Mouse (Mus musculus): ENCODE measurements at regions not wholly inside any gene's neighbourhood (a gene's known extent, or its start where the extent isn't known, plus 50 kb on each side); places are given as distances from the start of the nearest gene placed in this dataset.

DNA sequence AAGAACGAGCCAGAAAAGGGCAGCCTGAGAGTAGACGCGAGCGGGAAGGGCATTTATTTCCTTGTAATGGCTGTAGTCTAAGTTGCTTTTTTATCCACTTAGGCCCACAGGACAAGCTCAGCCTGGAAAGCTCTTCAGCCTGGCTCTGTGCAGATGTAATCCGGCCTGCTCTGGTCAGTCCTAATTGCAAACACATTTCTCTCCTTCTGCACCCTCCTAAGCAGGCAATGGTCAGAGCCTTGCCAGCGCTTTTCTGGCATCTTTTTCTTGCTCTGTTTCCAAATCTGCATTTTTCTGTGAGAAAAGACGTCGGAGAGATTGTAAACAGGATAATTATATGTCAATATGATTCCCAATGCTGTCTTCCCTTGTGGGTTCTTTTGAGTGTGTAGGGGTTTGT, 224.3 kb upstream of the Tank start:
- DNase-seq (ENCODE audit: low read depth, low spot score): no peak

DNA sequence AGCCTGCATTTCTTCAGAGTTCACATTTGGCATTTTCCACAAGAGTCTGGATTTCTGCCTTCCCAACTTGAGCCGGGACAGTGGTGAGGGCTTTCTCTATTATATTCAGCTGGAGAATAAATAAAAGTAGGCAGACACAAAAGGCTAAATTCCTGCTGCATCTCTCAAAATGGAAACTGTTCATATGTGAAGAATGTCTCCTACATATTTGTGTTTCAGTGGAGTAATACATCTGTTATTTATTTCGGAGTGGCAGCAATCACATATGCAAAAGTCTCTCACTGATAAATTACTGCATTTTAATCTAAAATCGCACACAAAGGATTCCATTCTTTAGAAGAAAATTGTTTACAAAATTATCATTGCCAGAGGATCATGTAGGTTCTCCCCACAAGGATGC, 230.9 kb upstream of the Tank start:
- DNase-seq (ENCODE audit: low read depth, low spot score): no peak

DNA sequence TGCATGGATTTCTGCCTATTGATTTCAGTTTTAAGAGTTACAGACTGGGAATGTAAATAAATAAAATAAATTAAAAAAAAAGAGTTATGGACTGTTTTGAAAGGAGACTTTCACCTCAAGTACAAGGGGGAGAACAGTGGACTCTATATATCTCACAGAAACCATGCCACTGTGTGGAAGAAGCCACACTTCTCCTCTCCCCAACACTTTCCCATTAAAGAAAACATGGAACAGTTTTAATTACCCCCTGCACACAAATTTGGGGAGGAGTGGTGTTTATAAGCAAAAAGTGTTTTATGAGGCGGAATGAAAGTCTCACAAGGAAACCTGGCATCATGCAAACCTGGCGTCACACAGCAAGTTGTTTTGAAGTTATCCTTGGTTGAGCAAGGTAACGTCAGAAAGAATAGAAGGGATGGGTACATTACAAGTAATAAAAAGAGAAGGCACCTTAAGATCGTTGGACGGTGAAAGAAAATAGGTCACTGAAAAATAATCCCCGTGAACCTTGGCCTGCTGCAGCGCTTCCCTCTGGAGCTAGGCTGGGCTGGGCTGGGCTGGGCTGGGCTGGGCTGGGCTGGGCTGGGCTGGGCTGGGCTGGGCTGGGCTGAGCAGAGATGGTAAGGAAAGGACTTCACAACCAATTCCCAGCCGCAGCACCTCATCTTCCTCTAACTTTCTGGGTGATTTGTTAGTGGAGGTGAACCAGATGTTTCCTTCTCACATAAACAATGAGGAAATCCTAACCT, 232.2 kb upstream of the Tank start:
- no peak for DNase-seq (ENCODE audit: low read depth, low spot score)

DNA sequence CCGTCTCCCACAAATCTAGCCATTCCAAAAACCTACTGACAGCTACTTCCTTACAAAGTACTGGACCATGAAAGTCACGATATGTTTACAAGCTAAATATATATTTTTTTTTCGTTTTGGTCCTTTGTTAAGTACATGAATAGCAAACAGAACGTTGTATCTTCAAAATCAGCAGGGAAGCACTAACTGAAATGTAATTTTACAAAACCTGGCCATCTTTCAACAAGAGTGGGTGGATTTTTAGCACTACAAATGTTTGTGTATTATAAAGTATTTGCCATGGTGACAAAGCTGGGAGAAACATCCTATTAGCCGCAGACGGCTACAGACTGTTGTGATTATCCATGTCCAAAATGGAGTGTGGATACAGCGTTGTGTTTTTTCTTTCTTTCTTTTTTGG, 233.1 kb upstream of the Tank start:
- DNase-seq (ENCODE audit: low read depth, low spot score): no peak

DNA sequence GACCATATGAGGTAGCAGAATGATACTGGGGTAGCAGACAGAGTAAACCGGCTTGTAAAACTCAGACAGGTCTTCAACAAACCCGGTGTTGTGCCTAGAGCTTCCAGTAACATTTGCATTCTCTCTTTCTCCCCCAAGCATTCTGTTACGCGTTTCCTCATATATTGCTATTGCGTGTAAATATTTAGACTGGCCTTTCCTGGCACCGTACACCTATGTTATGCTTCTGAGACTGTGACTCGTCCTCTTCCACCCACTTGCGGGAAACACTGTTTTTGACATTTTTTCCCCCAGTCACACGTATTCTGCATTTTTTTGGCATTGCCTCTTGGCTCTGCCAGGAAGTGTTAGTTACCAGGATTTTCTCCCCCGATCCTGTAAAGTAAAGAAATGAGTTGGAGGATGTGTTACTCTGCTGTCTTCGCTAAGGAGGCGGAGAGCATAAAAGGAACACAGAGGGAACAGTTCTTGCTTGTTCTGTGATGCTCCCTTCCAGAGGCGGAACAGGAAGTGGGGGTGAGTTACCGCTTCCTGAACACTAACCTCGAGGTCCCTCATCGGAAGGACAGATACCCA, 233.7 kb upstream of the Tank start:
- DNase-seq (ENCODE audit: low read depth, low spot score): no peak

DNA sequence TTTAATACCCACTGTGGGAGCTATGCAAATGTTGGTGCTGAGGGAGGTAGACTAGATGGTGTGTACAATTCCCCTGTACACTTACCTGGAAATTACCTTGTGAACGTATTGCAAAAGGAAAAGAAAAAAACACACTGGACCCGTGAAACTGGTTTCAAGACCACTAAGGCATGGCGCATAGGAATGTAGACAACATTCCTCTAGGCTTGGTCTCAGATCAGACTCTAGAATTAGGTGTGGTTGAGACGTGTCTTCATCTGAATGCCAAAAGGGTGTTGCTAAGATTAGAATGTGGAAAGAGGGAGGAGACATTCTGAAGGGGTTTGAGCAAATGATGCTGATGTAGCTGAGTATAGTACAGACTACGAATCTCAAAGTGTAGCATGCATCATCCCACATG, 237.1 kb upstream of the Tank start:
- DNase-seq (ENCODE audit: low read depth, low spot score): no peak

DNA sequence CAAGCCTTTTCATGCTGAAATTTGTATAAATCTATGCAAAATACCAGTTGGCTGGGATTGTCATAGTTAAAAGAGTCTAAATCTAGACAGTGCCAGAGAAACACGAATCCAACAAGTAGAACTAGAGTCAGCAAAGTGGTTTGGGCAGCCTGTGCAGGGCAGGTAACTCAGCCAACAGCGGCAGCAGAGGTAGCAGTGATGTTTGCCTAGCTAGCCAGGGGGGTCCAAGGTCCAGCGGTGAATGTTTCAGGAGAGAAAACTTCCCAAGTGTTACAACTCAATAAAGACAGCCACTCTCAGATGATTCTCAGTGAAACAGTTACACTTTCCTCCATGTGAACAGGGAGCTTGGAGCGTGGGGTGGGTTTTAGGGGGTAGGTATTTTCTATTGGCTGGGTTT, 259.2 kb upstream of the Tank start:
- DNase-seq (ENCODE audit: low read depth, low spot score): no peak

DNA sequence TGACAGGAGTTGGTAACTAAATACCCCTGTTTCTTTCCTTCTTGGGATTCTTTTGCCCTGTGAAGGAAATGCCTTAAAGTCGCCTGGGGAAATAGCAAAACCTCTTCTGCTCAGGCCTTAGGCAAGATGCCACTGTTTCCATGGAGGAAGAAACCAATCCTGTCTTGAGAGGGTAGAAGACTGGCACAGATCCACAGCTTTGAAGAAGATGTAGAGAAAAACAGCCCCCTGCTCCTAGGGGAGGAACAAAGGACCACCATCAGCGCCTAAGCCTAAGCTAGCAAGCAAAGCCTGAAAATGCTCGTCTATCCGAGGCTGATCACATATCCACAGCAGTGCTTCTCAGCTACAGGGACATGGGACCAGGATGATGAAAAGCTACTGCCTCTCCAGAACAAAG, 268.0 kb upstream of the Tank start:
- no peak for DNase-seq (ENCODE audit: low read depth, low spot score)

DNA sequence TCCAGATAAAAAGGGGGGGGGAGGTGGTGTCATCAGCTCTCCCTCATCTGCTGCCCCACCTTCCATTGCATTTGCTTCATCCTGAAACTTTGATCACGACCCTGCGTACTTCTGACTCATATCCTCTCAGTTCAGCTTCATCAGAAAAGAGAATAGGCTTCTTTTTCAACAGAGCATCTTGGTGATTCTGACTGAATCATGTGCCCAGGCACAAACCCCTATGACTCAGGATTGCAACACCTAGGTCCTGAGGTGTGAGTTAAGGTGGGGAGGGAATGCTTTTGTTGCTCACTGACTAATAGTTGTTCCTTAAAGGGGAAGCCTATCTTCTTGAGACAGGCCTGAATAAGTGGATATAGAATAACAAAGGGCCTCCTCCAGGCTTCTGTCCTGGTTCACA, 269.2 kb upstream of the Tank start:
- DNase-seq (ENCODE audit: low read depth, low spot score): no peak

DNA sequence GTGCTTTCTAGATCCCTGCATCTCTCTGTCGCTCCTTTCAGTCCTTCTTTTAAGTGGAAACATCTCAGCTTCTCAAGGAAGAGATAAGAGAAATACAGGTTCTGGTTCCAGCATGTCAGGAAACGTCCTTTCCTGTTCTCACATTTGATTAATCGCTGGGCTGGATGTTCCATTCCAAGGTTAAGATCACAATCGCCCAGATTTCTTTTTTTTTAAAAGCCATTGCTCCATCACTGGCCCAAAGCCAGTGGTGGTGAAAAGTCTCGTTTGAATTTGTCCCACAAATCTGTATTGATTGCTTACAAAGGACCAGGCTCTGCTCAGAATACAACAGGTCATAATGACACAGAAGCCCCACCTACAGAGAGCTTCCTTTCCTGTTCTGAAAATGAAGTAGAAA, 281.2 kb upstream of the Tank start:
- no peak for DNase-seq (ENCODE audit: low read depth, low spot score)

DNA sequence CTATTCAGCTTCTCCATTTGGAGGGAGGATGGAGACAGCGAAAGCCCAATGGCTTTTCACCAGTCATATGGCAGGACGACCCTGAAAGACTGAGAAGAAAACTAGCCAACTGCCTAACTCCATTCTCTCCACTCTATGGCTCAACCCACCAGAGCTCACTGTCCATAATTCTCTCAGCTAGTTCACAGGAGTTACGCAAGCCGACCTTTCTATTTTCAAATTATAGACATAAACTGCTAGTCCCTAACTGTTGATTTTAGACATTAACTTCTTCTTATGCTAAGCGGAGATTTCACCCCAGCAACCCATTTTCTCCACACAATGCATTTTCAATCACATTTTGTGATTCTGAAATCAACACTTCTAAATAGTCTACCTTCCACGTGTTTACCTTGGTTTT, 281.8 kb upstream of the Tank start:
- no peak for DNase-seq (ENCODE audit: low read depth, low spot score)

DNA sequence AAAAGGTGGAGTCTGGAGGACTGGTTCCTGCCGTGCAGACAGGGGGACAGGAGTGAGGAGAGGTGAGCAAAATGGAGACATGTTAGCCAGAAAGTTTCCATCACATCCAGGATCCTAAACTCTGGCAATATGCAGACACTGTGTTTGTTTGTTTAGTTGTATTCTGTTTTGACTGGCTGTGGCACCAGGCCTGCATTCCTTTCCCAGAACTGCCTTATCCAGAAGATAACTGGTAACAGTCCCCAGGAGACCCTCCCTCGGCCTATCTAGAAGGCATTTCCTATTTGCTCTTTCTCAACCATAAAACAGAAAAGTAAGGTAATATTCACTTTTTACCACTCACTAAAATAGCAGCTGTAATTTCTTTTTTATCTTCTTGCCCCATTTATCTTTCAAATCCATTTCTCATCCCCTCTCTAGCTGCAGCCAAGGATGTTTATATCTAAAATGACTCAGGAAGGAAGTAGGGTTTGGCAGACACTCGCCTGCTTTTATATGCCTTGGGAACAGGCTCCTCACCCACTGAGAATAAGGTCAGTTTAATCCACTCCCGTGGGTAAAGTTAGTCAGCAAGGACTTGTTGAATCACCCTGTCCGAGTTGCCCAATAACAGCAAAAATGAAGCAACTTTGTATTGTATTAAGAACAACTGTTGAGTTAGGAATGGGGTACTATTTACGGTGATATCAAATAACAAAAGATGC, 283.0 kb upstream of the Tank start:
- no peak for DNase-seq (ENCODE audit: low read depth, low spot score)

DNA sequence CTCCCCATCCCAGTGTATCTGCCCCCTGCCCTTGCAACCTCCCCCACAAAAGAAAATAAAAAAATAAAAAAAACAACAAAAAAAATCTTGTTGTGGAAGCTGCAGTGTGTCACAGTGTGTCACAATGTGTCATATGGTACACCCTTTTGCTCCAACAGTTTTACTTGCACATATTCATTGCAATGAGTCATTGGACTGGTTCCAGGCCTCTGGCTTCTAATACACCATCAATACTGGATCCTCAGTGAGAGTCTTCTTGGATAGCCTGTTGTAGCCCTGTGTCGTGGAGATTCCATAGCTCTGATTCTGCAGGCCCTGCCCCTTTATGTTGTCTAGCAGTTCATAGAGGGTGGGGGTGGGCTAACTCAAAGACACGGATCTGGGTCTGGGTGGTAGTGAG, 290.1 kb upstream of the Tank start:
- no peak for DNase-seq (ENCODE audit: low read depth, low spot score)

DNA sequence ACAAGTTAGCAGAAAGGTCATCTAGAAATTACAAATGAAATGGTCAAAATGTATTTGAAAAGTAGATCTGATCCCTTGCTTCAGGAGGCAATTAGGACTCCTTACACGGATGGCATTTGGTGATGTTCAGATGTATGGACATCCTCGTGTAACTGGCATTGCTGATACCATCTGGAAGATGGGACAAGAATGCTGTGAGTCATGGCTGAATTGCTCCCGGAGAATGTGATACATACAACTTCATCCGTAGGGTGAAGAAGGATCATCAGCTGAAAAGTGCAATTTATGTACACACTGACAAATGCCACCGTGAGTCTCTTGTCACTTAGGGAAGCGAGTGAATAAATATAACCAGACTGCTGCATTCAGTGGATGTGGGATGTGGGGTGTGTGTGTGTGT, 293.7 kb upstream of the Tank start:
- DNase-seq (ENCODE audit: low read depth, low spot score): no peak

DNA sequence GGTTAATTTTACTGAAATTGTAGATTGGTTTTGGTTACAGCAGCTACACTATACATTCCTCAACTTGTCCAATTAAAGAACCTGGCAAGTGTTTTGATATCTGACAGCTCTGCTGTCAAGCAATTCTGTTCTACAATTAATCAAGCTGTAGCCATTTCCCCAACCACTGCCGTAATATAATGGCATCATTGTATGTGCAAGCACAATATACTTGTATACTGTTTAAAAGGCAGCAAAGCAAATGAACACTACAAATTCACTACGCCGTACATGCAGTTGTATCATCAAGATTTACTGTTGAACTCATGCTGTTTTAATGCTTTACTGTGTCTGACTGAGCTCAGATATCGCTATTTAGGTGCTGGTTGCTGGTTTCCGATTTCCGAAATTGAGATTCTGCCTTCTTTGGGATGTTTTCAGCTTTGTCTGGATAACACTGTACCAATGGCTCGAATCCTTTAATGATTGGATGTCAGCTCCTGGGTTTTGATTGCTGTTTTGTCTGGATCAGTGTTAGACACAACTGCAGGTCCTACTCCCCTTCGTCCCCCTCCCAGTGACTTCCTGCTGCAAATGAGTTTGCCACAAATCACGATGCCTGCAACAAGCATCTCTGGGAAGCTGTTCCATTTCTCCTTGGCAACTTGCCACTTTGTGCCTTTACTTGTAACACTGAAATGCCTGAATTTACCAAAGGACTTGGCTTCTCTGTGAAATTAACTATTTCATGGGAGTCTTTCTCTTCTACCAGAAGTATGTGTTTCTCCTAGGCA, 294.4 kb upstream of the Tank start:
- DNase-seq (ENCODE audit: low read depth, low spot score): no peak

DNA sequence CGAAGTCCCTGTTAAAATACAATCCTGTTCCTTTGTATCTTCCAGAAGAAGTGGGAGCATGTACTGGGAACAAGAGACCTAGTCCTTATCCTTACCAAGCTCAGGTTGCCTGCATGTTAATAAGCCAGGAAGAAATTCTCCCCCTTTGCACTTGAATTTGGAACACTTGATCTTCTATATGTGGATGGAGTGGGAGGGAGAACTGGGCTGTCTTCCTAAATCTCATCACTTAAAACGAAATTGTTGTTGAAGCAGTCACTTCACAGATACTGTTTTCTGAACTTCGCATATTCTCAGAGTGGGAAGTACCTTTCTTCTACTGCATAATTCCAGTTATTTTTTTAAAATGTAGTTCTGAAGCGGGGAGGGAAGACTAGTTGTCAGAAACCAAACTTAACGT, 305.7 kb upstream of the Tank start:
- no peak for DNase-seq (ENCODE audit: low read depth, low spot score)

DNA sequence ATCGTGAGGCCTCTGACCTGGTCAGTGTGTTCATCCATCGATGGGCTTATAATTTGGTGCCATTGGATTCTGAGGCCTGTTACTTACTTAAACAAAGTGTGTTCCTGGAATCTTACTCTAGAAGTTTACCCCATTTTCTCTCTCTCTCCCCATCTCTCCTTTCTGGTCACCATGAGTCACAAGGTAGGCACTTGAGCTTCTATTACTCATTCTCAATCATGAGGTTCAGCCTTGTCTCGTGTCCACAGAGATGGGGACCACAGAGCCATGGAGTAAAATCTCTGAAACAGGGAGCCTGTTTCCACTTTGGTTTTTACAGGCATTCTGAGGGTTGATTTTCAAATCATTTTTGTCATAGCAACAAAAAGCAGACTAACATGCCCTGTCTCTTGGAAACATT, 304.7 kb upstream of the Rbms1 start:
- no peak for DNase-seq (ENCODE audit: low read depth, low spot score)

DNA sequence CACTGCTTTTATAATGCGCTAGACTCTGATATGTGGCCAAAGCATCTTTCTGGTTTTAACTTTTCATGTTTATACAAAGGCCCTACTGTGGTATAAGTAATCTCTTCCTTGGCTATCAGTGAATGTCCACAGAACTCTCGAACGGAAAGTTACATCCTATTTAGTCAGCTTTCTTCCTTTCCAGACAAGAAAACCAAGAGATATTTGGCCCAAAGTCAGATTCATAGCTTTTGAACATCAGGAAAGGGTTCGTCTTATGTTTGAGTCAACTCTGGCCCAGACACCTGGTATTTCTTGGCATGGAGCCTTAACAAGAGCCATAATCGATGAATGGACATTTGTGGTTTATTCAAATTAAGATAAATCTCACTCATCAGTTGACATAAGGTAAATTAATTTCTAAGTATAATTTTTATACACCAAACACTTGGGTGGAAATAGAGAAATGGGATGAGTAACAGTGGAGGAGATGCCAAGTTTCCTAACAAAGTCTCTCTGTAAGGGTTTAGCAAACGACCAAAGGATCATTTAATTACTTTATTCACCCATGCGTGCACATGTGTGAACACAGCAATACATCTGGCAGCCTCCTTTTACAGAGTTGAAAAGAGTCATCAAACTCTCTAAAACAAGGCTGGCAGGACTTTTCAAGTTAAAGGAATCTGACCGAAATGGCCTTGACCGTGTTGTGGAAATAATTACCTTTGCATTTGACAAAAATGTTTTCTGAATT, 287.2 kb upstream of the Rbms1 start:
- no peak for DNase-seq (ENCODE audit: low read depth, low spot score)

DNA sequence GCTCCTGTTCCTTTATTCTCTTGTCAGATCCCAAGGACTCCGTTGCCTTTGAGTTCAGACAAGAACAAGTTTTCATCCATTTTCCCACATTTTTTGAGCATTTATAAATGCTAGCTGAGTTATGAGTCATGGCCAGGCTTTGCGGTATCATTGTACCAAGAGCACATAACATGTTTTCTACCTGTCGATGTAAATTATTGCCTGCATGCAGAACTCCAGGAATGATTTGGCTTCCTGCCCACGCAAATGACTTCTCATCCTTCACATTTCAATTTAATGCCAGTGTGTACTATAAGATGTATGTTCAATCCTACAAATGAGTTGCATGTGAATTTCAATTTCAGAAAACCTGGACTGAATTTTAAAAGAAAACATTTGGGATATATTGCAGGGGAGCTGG, 285.0 kb upstream of the Rbms1 start:
- no peak for DNase-seq (ENCODE audit: low read depth, low spot score)

DNA sequence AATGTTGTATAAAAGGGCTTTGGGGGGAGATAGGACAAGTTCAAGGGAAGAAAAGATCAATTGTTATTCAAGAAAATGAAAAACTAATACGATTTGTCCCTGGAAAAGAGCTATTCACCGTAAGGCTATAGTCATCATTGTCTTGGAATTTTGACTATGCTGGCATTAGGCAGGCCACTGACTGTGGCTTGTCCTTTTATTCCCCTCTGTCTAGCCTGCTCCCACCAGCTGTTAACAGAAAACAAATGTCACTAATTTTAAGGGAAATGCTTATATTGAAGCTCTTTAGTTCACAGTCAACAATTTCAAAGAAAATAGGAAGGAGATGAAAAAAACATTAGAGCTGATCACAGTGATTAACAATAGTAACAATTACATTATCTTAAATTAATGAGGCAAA, 284.3 kb upstream of the Rbms1 start:
- DNase-seq (ENCODE audit: low read depth, low spot score): no peak

DNA sequence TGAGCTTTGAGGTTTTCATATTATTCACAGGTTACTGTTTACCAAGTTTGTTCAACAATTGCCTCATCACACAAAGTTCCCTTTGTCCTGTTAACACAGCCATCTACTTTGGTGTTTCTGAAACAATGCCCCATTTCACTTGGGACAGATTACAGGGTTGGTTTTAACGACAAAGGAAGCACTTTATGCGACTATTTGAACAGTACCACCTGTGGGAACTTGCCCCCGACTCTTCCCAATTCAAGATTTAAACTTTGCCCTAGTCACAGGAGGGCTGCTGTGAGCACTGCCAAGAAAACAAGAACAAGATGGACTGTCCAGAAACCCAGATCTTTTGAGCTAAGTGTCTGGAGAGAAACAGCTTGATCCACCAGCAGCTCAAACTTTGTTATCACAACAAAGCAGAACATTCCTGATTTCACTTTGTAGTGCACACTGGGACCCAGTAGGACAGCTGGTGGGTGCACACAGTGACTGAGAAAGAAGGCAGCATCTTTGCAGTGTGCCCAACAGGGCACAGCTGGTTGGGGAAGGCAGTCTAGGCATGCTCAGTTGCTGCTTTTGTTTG, 283.8 kb upstream of the Rbms1 start:
- no peak for DNase-seq (ENCODE audit: low read depth, low spot score)

DNA sequence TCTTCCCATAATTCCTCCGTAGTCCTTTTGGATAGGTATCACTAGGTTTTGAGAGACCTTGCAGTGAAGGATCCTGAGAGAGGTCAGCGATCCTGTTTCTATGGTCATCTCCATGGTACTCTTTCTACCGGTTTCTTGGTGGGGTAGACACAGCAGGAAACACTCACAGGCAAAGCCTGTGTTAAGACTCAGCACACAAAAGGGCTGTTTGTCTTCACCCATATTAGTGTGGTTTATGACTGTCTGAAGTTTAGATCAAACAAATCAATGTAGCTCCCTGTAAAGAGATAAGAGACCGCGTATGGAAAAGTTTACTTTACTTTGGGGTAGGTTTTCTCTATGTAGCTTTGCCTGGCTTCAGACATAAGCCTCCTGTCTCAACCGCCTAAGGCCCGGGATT, 282.5 kb upstream of the Rbms1 start:
- DNase-seq (ENCODE audit: low read depth, low spot score): no peak

All from A20 (cell line).